Mouse (Mus musculus) yolk sac, embryonic 10.5 days (tissue): ENCODE results near the gene Mpc2.

Experiments
- DNase-seq: peaks from one replicate; pipeline ENCODE4 v3.0.0-alpha.2; 2017; ENCODE audit warnings: low spot score

Gene Mpc2

GRCm38 (mm10) chr1:165503307-165504024 lies 43.0 kb downstream of the Mpc2 start:
- DNase-seq = peak; percentile 81

GRCm38 (mm10) chr1:165506303-165506702 lies 45.9 kb downstream of the Mpc2 start:
- no peak for DNase-seq

- no peak for DNase-seq
These were observed 49.7 kb downstream of the Mpc2 start for GRCm38 (mm10) chr1:165510161-165510560.

- DNase-seq = no peak
These were observed 60.3 kb downstream of the Mpc2 start for GRCm38 (mm10) chr1:165520716-165521115.
